Comparison of ENCODE assay signal across 13 mouse cellular contexts in the genomic region with DNA sequence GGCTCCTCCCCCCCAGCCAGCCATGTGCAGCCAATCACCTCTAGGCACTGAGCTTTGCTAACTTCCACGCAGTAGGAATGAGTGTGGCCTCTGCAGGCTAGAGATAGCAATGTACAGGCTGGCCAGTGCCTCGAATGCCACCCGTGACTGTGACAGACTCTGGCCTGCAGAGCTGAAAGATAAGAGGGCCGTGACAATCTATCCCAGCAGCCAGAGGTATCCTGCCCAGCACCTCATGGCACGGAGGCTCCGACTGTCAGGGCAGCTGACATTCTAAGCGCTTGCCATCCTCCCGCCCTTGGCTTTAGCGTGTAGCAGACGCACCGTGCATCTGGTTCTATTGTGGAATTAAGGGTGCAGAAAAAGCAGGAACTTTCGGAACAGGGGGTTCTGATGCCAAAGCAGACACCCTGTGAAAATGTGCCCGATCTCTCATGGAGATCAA. TPM values are rescaled to one million over a fixed set of nuclear protein-coding genes. Genes with fewer than 3 reads are reported as not detected.
DNase-seq lines count a peak whose midpoint lies in the region; ATAC-seq and TF ChIP-seq lines count a peak whose summit lies in the region.
"Had no signal": no experiment of that assay in that cellular context is flagged by ENCODE, and none has a peak within 500 bp of the region (broad histone marks: within the 10 kb centered on the region; RNA-seq: fewer than 3 reads in every experiment).

No protein-coding gene starts in this region.

- DNase-seq in cerebellum, postnatal 10 days: peak; percentile 64 to 66
- no peak for DNase-seq in cerebellum, adult 11 months
- no peak for DNase-seq in heart, postnatal 0 days (ENCODE audit: low spot score)
- no peak for DNase-seq in heart, postnatal 36 days
- DNase-seq in MEL (ENCODE audit: low read depth, low spot score): peak; percentile 38
- no peak for DNase-seq in embryo, embryonic 9.5 days (ENCODE audit: extremely low spot score)
- DNase-seq: heart, adult 18-20 months; kidney, adult 11 months; spleen, adult 18-20 months had no signal

- ATAC-seq in heart, postnatal 0 days (ENCODE audit: insufficient read depth, low read depth): peak; percentile 56; the same call in 1 of the 2 replicates
- peak; percentile 68; the same call in 1 of the 2 replicates for ATAC-seq in liver, embryonic 12.5 days
- ATAC-seq in monocyte, adult 5-6 weeks (replicated peaks; ENCODE audit: insufficient number of reproducible peaks, low FRiP score, low TSS enrichment, poor library complexity, severe bottlenecking): no peak

- no peak for TF ChIP-seq CTCF in heart, postnatal 0 days (IDR thresholded peaks at IDR 0.05; ENCODE audit: low read depth)
- no peak for TF ChIP-seq CTCF in MEL (IDR thresholded peaks at IDR 0.05 in 2 of 3, conservative IDR thresholded peaks at IDR 0.05 in 1 of 3; ENCODE audit: control insufficient read depth in 1 of 3, insufficient read depth in 1 of 3, low read depth in 2 of 3, low read length in 3 of 3, poor library complexity in 1 of 3, severe bottlenecking in 1 of 3)

- 43% methylated on average over 13 of the region's 13 CpGs for WGBS in heart, postnatal 0 days
- 39% methylated on average over 13 of the region's 13 CpGs for WGBS in liver, embryonic 12.5 days (ENCODE audit: insufficient replicate concordance)

- no peak overlapping the region for H3K9ac ChIP-seq in heart, postnatal 0 days (replicated peaks; ENCODE audit: low read depth, low read length)
- no peak overlapping the region for H3K9ac ChIP-seq in MEL (ENCODE audit: control insufficient read depth, low read depth, low read length, poor library complexity, severe bottlenecking)
- H3K9ac ChIP-seq in liver, embryonic 12.5 days: no peak overlapping the region

- H3K4me1 ChIP-seq in heart, postnatal 0 days (ENCODE audit: control insufficient read depth, insufficient read depth): peaks cover 9% of the 10 kb centered on the region; the same call in 1 of the 2 replicates
- H3K4me1 ChIP-seq in MEL (ENCODE audit: control insufficient read depth in 1 of 2, insufficient read depth in 2 of 2, low read length in 2 of 2): peaks cover 3 to 12% of the 10 kb centered on the region in 2 experiments; a peak in 3 of 4 replicates
- peaks cover 10% of the 10 kb centered on the region for H3K4me1 ChIP-seq in liver, embryonic 12.5 days

- H3K27ac ChIP-seq in heart, postnatal 0 days (ENCODE audit: low read depth): no peak overlapping the region
- no peak overlapping the region for H3K27ac ChIP-seq in MEL (ENCODE audit: control insufficient read depth, low read depth, low read length)
- H3K27ac ChIP-seq in liver, embryonic 12.5 days: no peak overlapping the region

- H3K36me3 ChIP-seq in heart, postnatal 0 days (replicated peaks; ENCODE audit: control insufficient read depth, insufficient read depth, low read length): no peaks in the 10 kb centered on the region
- H3K36me3 ChIP-seq in MEL (ENCODE audit: control insufficient read depth in 1 of 2, insufficient read depth in 2 of 2, low read length in 2 of 2): peaks cover 0 to 2% of the 10 kb centered on the region in 2 experiments; a peak in 1 of 4 replicates
- H3K36me3 ChIP-seq in liver, embryonic 12.5 days: no peaks in the 10 kb centered on the region
- H3K36me3 ChIP-seq: G1E had no signal

- peaks cover 8% of the 10 kb centered on the region for H3K27me3 ChIP-seq in heart, postnatal 0 days (ENCODE audit: control insufficient read depth, insufficient read depth, low read length)
- no peaks in the 10 kb centered on the region for H3K27me3 ChIP-seq in MEL (ENCODE audit: control insufficient read depth in 1 of 2, insufficient read depth in 2 of 2, low read length in 2 of 2)
- H3K27me3 ChIP-seq in liver, embryonic 12.5 days (replicated peaks): peaks cover 9% of the 10 kb centered on the region; the same call in 1 of the 2 replicates

- TF ChIP-seq RAD21 in MEL (IDR thresholded peaks at IDR 0.05; ENCODE audit: low read depth, low read length): no peak

- H3K79me2 ChIP-seq in MEL (ENCODE audit: control insufficient read depth, insufficient read depth, low read length, poor library complexity): no peaks in the 10 kb centered on the region

- no peak overlapping the region for H3K4me3 ChIP-seq in heart, postnatal 0 days (ENCODE audit: low read depth, low read length)
- peak overlapping the region in 1 of 2 experiments; percentile 28; a peak in 1 of 4 replicates for H3K4me3 ChIP-seq in MEL (ENCODE audit: control insufficient read depth in 1 of 2, insufficient read depth in 1 of 2, low read depth in 2 of 2, low read length in 2 of 2)
- H3K4me3 ChIP-seq in liver, embryonic 12.5 days: no peak overlapping the region
- H3K4me3 ChIP-seq: myocyte had no signal

- intact Hi-C loops in heart, postnatal 36 days (cut with DNase I): no loop called here

- H3K9me3 ChIP-seq in heart, postnatal 0 days (replicated peaks; ENCODE audit: control insufficient read depth, low read length): no peaks in the 10 kb centered on the region
- no peaks in the 10 kb centered on the region for H3K9me3 ChIP-seq in MEL (replicated peaks; ENCODE audit: insufficient read depth, low read length)
- no peaks in the 10 kb centered on the region for H3K9me3 ChIP-seq in liver, embryonic 12.5 days (replicated peaks)

- H3K4me2 ChIP-seq in heart, postnatal 0 days (ENCODE audit: low read depth, low read length): no peak overlapping the region
- no peak overlapping the region for H3K4me2 ChIP-seq in liver, embryonic 12.5 days

- no peak for TF ChIP-seq EP300 in heart, postnatal 0 days (IDR thresholded peaks at IDR 0.05; ENCODE audit: low read depth)
- TF ChIP-seq EP300 in MEL (IDR thresholded peaks at IDR 0.05; ENCODE audit: low read depth in 1 of 2, low read length in 2 of 2): no peak

- no peak for TF ChIP-seq POLR2A in MEL (IDR thresholded peaks at IDR 0.05; ENCODE audit: control insufficient read depth in 1 of 2, insufficient read depth in 1 of 2, low read depth in 1 of 2, low read length in 2 of 2, poor library complexity in 1 of 2)

TF ChIP-seq in MEL, 35 proteins besides CTCF, POLR2A, EP300 and RAD21:
- TF ChIP-seq GATA1 (IDR thresholded peaks at IDR 0.05; ENCODE audit: low read depth, low read length) (no peak), MAFK (IDR thresholded peaks at IDR 0.05; ENCODE audit: borderline replicate concordance, low read depth, low read length) (no peak), POLR2AphosphoS2 (IDR thresholded peaks at IDR 0.05; ENCODE audit: low read length) (no peak), TAL1 (IDR thresholded peaks at IDR 0.05; ENCODE audit: low read length) (peak; percentile 48)

RNA-seq across cellular contexts. Expression of a gene that starts 26.9 kb away (rescaled TPM):
- 0.31 and 0.70 TPM in 2 replicates for total RNA-seq in heart, postnatal 0 days (2014; rRNA removed; ENCODE audit: low replicate concordance)
- polyA plus RNA-seq in heart, postnatal 0 days (2015; fragmentation: Nextera tagmentation; extraction: Ambion mirVana): 0.22 and 0.31 TPM in 2 replicates
- 1 to 10 TPM; 1.8 to 3.2 TPM for total RNA-seq in heart, postnatal 36 days (2021)
- total RNA-seq in MEL (2012; rRNA removed): 0.07 TPM in 1 of 2 replicates, not detected in the other
- not detected for polyA plus RNA-seq in MEL (2012; ENCODE audit: insufficient read depth in 1 of 2, insufficient read length in 2 of 2, low read depth in 1 of 2, low replicate concordance in 2 of 2, missing spikeins in 1 of 2)
- 0.37 and 0.38 TPM in 2 replicates for polyA plus RNA-seq in liver, embryonic 12.5 days (2016; fragmentation: Nextera tagmentation; extraction: Ambion mirVana)
- 0.19 TPM in 1 of 3 replicates, not detected in the others for total RNA-seq in monocyte, adult 5-6 weeks (2017)
- polyA plus RNA-seq: G1E had no signal

Comparison
In these comparisons a context has a peak if more than half of its experiments do, and no peak if none do; other contexts are left out.
1. DNase-seq: peak in cerebellum, postnatal 10 days (2 of 2) and MEL (single experiment); none in cerebellum, adult 11 months (single experiment), heart, postnatal 0 days (single experiment), heart, postnatal 36 days (0 of 2) and embryo, embryonic 9.5 days (single experiment).